Mouse (Mus musculus) fat pad, adult 2 months (tissue): ENCODE measurements around the gene Zfp385a.

Source experiments
- DNase-seq: peaks from one replicate; pipeline ENCODE4 v3.0.0-alpha.2; 2011; ENCODE audit warnings: low read depth, low spot score; ENCODE audit errors: extremely low read depth

The Zfp385a gene

GRCm38 (mm10) chr15:103308876-103309580, 30.9 kb downstream of the Zfp385a start:
- DNase-seq: no peak

- no peak for DNase-seq
These were observed 31.6 kb downstream of the Zfp385a start for GRCm38 (mm10) chr15:103308056-103308875.

GRCm38 (mm10) chr15:103307125-103307524, 32.8 kb downstream of the Zfp385a start:
- no peak for DNase-seq

GRCm38 (mm10) chr15:103305792-103306645, 33.9 kb downstream of the Zfp385a start:
- DNase-seq: no peak

GRCm38 (mm10) chr15:103305070-103305678, 34.7 kb downstream of the Zfp385a start:
- peak; percentile 89 for DNase-seq

GRCm38 (mm10) chr15:103304616-103304969, 35.3 kb downstream of the Zfp385a start:
- DNase-seq: no peak

GRCm38 (mm10) chr15:103303916-103304615, 35.8 kb downstream of the Zfp385a start:
- no peak for DNase-seq

- no peak for DNase-seq
These were observed 37.4 kb downstream of the Zfp385a start for GRCm38 (mm10) chr15:103302341-103303021.

- no peak for DNase-seq
These were observed 38.1 kb downstream of the Zfp385a start for GRCm38 (mm10) chr15:103301547-103302340.

GRCm38 (mm10) chr15:103301046-103301445, 38.8 kb downstream of the Zfp385a start:
- no peak for DNase-seq

- DNase-seq: no peak
These were observed 39.3 kb downstream of the Zfp385a start for GRCm38 (mm10) chr15:103300560-103300959.

- no peak for DNase-seq
These were observed 39.8 kb downstream of the Zfp385a start for GRCm38 (mm10) chr15:103300067-103300471.

GRCm38 (mm10) chr15:103299644-103300043, 40.2 kb downstream of the Zfp385a start:
- DNase-seq: no peak

GRCm38 (mm10) chr15:103298861-103299616, 40.9 kb downstream of the Zfp385a start:
- DNase-seq: no peak

GRCm38 (mm10) chr15:103298026-103298425, 41.9 kb downstream of the Zfp385a start:
- no peak for DNase-seq

- no peak for DNase-seq
These were observed 42.6 kb downstream of the Zfp385a start for GRCm38 (mm10) chr15:103297313-103297712.

GRCm38 (mm10) chr15:103295851-103296250, 44.0 kb downstream of the Zfp385a start:
- no peak for DNase-seq

- no peak for DNase-seq
These were observed 45.2 kb downstream of the Zfp385a start for GRCm38 (mm10) chr15:103294649-103295048.
